Mouse (Mus musculus) central nervous system, embryonic 11.5 days (tissue): ENCODE measurements around the gene Tmem267. TPM values are rescaled to one million over a fixed set of nuclear protein-coding genes. Genes with fewer than 3 reads are reported as not detected.

Source experiments
- polyA plus RNA-seq: library from polyadenylated mRNA; depleted of rRNA; stranded (reverse); fragments of >200 nt; gene quantifications from 2 replicates; pipeline ENCODE4 v1.2.3, GENCODE M21; 2012; rRNA removed

Gene Tmem267
- polyA plus RNA-seq, result 3.4 and 5.1 TPM in 2 replicates

GRCm38 (mm10) chr13:119487880-119488580 lies at the start of gene Tmem267, which contains the start of gene 3110070M22Rik:
Gene Tmem267, plus strand, starts transcription at chr13:119488039.
Gene 3110070M22Rik, minus strand, starts transcription at chr13:119488383.

GRCm38 (mm10) chr13:119462596-119463560 lies 25.0 kb upstream of the Tmem267 start, which contains the start of gene 4833420G17Rik:
Gene 4833420G17Rik, plus strand, starts transcription at chr13:119462768.

GRCm38 (mm10) chr13:119623634-119624033 lies 135.8 kb downstream of the Tmem267 start, which contains the start of gene Ccl28:
Gene Ccl28, plus strand, starts transcription at chr13:119623819.

Other genes with a start within 250 kb of the Tmem267 start
- 63.5 and 85.3 TPM in 2 replicates for gene Paip1, start 59.4 kb upstream of the Tmem267 start, polyA plus RNA-seq
- 79.7 and 99.0 TPM in 2 replicates for gene 4833420G17Rik, start 25.3 kb upstream of the Tmem267 start, polyA plus RNA-seq
- gene 3110070M22Rik, start 344 bp downstream of the Tmem267 start, polyA plus RNA-seq, result 0.25 and 1.2 TPM in 2 replicates
- 0.05 and 0.12 TPM in 2 replicates for gene Ccl28, start 135.8 kb downstream of the Tmem267 start, polyA plus RNA-seq
- 238 and 252 TPM in 2 replicates for gene Hmgcs1, start 202.3 kb downstream of the Tmem267 start, polyA plus RNA-seq